Mouse (Mus musculus): ENCODE measurements at regions not wholly inside any gene's neighbourhood (a gene's known extent, or its start where the extent isn't known, plus 50 kb on each side); places are given as distances from the start of the nearest gene placed in this dataset.
A peak's percentile ranks its signal among the peaks of the same experiment; 100 is the strongest.

GRCm38 (mm10) chr4:11903861-11904260 lies 77.2 kb downstream of the Gm10604 start:
- ATAC-seq (replicated peaks in 1 of 2; ENCODE audit: insufficient read depth in 1 of 2, low FRiP score in 2 of 2, low TSS enrichment in 1 of 2, low read depth in 1 of 2, poor library complexity in 2 of 2, severe bottlenecking in 2 of 2): no peak

GRCm38 (mm10) chr4:11903401-11903800 lies 77.7 kb downstream of the Gm10604 start:
- no peak for ATAC-seq (replicated peaks in 1 of 2; ENCODE audit: insufficient read depth in 1 of 2, low FRiP score in 2 of 2, low TSS enrichment in 1 of 2, low read depth in 1 of 2, poor library complexity in 2 of 2, severe bottlenecking in 2 of 2)

DNA sequence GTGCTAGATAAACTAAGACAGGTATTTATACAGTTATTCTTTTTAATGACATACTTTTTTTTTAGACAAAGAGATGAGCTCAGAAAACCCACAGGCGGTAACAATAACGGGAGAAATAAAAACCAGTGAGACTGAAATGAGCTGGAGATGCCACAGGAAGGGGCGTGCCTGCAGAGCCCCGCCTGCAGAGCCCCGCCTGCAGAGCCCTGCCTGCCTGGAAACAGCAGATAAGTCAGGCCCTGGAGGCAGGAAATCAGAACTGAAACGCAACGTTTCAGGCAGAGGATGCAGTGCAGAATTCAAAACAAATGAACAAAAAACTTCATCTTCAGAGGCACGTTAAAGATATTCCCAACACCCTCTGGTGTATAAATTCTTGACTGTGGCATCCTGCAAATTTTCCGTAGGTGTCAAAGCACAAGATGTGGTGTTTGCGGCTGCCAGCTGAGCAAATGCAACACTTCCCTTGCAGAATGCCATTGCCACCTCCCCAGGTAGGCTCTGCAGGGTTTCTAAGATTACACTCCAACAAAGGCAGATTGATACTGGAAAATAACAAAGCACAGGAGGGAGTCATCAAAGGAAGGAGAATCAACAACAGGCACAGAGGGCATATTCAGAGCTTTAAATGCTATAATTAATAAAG lies 81.0 kb downstream of the Gm10604 start:
- peak; percentile 93 to 96 for ATAC-seq (replicated peaks in 1 of 2; ENCODE audit: insufficient read depth in 1 of 2, low FRiP score in 2 of 2, low TSS enrichment in 1 of 2, low read depth in 1 of 2, poor library complexity in 2 of 2, severe bottlenecking in 2 of 2)

DNA sequence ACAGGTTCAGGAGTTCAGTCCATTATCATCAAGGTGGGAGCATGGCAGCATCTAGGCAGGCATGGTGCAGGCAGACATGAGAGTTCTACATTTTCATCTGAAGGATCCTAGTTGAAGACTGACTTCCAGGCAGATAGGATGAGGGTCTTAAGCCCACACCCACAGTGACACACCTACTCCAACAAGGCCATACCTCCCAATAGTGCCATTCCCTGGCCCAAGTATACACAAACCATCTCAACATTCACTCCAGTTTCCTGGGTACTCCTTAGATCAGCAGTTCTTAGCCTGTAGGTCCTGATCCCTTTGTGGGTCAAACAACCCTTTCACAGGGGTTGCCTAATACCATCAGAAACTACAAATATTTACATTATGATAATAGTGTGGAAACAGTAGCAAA lies 83.8 kb downstream of the Gm10604 start:
- no peak for ATAC-seq (replicated peaks in 1 of 2; ENCODE audit: insufficient read depth in 1 of 2, low FRiP score in 2 of 2, low TSS enrichment in 1 of 2, low read depth in 1 of 2, poor library complexity in 2 of 2, severe bottlenecking in 2 of 2)

DNA sequence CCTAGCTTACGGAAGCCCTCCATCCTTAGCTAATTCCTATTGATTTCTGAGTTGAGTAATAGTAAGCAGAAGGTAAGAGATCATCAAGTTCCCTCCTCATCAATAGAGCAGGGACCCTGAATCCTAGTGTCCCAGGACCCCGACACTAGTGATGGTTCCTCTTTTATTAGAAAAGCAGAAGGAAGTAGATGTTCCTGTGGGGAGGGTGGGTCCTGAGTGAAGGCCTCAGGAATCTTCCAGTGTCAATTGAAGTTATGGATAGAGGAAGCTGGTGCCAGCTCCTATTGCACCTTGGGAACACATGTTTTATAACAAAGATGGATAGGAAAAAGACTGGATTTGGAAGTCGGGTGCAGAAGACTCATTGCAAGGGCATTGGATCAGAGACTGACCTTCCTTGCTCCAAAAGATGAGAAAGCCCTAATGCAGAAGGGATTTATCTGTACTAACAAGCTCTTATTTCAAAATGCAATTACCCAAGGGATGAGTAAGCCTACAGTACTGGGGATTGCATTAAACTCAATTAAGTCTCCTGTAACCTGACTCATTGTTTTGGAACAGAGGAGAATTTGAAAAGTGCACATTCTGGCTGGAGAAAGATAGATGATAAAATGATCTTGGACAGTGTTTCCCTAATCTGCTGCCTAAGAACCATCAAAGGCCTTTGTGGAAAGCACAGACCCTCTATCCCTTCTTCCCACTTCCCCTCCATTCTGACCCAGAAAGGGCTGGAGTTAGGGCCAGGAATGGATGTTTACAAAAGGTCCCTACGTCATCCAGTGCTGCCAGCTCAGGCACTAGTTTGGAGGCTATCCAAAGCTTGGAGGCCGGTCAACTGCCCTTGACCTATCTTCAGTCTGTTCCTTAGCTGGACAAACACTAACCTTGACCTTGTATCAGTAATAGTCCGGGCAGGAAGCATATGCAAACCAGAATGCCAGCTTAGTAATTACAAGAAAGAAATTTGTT lies 84.9 kb downstream of the Gm10604 start:
- peak; percentile 17 to 46; a peak in 1 of 4 replicates for ATAC-seq (replicated peaks in 1 of 2; ENCODE audit: insufficient read depth in 1 of 2, low FRiP score in 2 of 2, low TSS enrichment in 1 of 2, low read depth in 1 of 2, poor library complexity in 2 of 2, severe bottlenecking in 2 of 2)

- no peak for ATAC-seq (replicated peaks in 1 of 2; ENCODE audit: insufficient read depth in 1 of 2, low FRiP score in 2 of 2, low TSS enrichment in 1 of 2, low read depth in 1 of 2, poor library complexity in 2 of 2, severe bottlenecking in 2 of 2)
These were observed 87.4 kb downstream of the Gm10604 start for GRCm38 (mm10) chr4:11893560-11894205.

- no peak for ATAC-seq (replicated peaks in 1 of 2; ENCODE audit: insufficient read depth in 1 of 2, low FRiP score in 2 of 2, low TSS enrichment in 1 of 2, low read depth in 1 of 2, poor library complexity in 2 of 2, severe bottlenecking in 2 of 2)
These were observed 91.9 kb downstream of the Gm10604 start for GRCm38 (mm10) chr4:11889039-11889600.

DNA sequence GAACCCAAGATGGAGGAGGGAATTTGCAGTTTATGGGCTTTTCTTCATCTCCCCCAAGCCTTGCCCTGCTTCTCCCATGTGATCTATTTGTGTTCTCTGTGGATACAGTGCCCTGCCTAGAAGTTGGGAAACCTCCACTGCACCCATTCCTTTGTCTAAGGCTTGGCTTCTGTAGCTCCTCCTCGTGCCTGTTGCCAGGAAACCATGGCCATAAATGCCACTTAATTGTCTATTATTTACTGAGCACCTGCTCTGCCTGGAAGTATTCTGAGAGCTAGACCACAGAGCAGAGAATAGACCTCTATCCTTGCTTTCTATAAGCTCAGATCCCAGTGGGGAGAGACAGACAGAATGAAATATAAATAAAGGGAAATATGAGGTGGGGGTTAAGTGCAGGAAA lies 93.7 kb downstream of the Gm10604 start:
- no peak for ATAC-seq (replicated peaks in 1 of 2; ENCODE audit: insufficient read depth in 1 of 2, low FRiP score in 2 of 2, low TSS enrichment in 1 of 2, low read depth in 1 of 2, poor library complexity in 2 of 2, severe bottlenecking in 2 of 2)

GRCm38 (mm10) chr4:11885499-11885898 lies 95.6 kb downstream of the Gm10604 start:
- ATAC-seq (replicated peaks in 1 of 2; ENCODE audit: insufficient read depth in 1 of 2, low FRiP score in 2 of 2, low TSS enrichment in 1 of 2, low read depth in 1 of 2, poor library complexity in 2 of 2, severe bottlenecking in 2 of 2): no peak

DNA sequence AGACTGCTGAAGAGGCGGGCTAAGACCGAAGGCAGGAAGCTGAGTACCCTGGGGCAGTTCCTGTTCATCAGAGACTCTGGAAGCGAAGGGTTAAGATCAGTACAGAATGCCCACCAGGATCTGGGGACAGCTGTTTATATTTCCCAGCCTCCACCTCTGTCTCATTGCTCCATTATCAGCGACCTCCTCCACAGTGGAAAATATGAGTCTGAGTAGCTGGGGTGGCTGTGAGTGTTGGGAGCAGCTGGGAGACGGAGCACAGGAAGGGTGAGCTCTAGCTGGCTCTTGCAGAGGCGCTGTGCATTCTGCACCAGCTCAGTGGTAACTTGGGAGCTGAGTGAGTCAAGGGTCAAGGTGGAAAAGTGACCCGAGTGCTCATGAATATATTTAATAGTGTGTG lies 96.2 kb downstream of the Gm10604 start:
- peak in 1 of 2 experiments; percentile 46; a peak in 2 of 4 replicates for ATAC-seq (replicated peaks in 1 of 2; ENCODE audit: insufficient read depth in 1 of 2, low FRiP score in 2 of 2, low TSS enrichment in 1 of 2, low read depth in 1 of 2, poor library complexity in 2 of 2, severe bottlenecking in 2 of 2)

DNA sequence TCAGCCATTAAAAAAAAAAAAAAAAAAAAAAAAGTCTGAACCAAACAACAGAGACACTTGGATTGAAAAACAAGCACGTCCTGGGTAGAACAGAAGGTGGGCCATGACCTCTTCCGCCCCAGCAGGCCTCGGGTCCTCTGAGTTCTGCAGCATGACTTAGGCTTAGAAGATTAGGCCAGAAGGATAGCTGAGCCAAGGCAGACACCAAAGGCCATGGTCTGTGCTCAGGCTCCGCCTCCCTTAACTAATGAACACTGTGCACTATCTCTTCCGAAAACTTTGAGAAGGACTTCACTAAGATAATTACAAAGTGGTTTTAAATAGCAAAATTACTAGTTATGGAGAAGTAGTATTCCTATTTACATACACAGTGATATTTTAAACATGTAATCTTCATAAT lies 97.8 kb downstream of the Gm10604 start:
- no peak for ATAC-seq (replicated peaks in 1 of 2; ENCODE audit: insufficient read depth in 1 of 2, low FRiP score in 2 of 2, low TSS enrichment in 1 of 2, low read depth in 1 of 2, poor library complexity in 2 of 2, severe bottlenecking in 2 of 2)

DNA sequence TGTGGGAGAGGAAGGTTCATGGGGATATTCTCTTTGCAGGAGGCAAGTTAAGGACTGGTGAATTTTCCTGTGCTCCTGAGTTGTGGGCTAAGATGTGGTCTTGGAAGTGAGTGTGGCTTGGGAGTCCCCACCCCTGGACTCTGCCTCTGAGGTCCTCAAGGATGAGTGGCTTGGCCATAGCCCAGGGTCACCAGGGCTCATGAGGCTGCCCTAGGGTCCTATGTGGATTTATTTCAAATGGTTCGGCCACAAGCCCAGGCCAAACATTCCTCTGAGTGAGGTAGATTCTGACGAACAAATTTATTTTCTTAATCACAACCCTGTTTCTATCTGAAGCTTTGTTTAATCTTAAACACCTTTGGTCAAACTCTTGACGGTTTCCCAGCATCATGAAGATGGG lies 98.4 kb downstream of the Gm10604 start:
- ATAC-seq (replicated peaks in 1 of 2; ENCODE audit: insufficient read depth in 1 of 2, low FRiP score in 2 of 2, low TSS enrichment in 1 of 2, low read depth in 1 of 2, poor library complexity in 2 of 2, severe bottlenecking in 2 of 2): no peak

GRCm38 (mm10) chr4:11878638-11879037 lies 102.4 kb downstream of the Gm10604 start:
- ATAC-seq (replicated peaks in 1 of 2; ENCODE audit: insufficient read depth in 1 of 2, low FRiP score in 2 of 2, low TSS enrichment in 1 of 2, low read depth in 1 of 2, poor library complexity in 2 of 2, severe bottlenecking in 2 of 2): no peak

DNA sequence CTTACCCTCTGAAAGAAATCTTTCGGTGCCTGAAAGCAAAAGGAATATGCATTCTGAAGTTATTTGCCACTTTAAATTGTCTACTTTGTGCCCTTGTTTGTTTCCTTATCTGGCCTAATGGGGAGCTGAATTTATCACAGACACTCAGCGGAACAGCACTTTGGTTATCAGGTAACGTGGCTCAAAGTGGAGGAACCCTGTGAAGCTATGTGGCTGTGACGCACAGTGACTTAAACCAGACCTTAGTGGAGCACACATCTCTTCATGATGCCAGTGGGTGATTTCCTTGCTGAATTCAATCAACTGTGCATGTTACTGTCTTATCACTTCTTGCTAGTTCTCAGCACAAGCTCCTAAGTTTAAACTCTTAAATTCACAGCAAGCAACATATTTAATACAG lies 103.1 kb downstream of the Gm10604 start:
- no peak for ATAC-seq (replicated peaks in 1 of 2; ENCODE audit: insufficient read depth in 1 of 2, low FRiP score in 2 of 2, low TSS enrichment in 1 of 2, low read depth in 1 of 2, poor library complexity in 2 of 2, severe bottlenecking in 2 of 2)

DNA sequence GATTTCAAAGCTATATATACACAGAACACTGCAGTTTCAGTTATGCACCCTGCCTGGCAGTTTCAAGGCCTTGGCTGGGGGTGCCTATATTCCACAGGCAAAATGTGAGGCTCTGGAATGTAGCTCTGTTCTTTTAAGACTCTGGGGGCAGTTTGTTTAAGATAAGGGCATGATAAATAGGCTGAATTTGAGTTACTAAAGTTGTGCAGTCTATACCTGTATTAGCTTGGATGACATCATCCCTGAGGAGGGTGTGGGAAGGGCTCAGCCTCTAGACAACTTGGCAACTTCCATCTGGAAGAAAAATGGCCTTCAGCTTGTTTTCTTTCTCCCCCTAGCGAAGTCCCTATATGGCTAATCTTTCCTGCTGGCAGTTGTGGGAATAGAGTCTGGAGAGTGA lies 105.1 kb downstream of the Gm10604 start:
- ATAC-seq (replicated peaks in 1 of 2; ENCODE audit: insufficient read depth in 1 of 2, low FRiP score in 2 of 2, low TSS enrichment in 1 of 2, low read depth in 1 of 2, poor library complexity in 2 of 2, severe bottlenecking in 2 of 2): no peak

- no peak for ATAC-seq (replicated peaks in 1 of 2; ENCODE audit: insufficient read depth in 1 of 2, low FRiP score in 2 of 2, low TSS enrichment in 1 of 2, low read depth in 1 of 2, poor library complexity in 2 of 2, severe bottlenecking in 2 of 2)
These were observed 106.3 kb downstream of the Gm10604 start for GRCm38 (mm10) chr4:11874586-11875264.

GRCm38 (mm10) chr4:11872036-11872435 lies 109.0 kb downstream of the Gm10604 start:
- no peak for ATAC-seq (replicated peaks in 1 of 2; ENCODE audit: insufficient read depth in 1 of 2, low FRiP score in 2 of 2, low TSS enrichment in 1 of 2, low read depth in 1 of 2, poor library complexity in 2 of 2, severe bottlenecking in 2 of 2)
